Mouse (Mus musculus) MEL-GATA-1-ER (cell line): ENCODE results near the gene 1700030J22Rik.

ENCODE experiments used
- DNase-seq: peaks from one replicate; pipeline ENCODE4 v3.0.0-alpha.2; 2012; ENCODE audit warnings: low read depth; ENCODE audit errors: extremely low read depth

1700030J22Rik gene

DNA sequence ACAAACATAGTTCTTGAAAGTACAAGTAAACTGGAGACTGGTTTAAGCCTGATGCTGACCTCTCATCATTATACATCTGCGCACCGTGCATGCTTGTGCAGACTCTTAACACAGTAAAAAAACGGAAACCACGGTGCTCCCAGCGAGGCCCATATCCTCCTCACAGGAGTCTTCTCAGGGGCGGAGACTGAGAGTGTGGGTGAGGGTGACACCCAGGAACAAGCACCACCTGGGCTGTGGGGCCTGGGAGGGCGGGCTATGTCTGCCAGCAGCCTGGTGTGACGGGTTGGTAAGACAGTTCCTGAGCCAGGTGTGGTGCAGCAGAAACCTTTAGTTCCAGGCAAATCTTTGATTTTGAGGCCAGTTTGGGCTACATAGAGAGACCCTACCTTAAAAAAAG is 26.3 kb downstream of the 1700030J22Rik start:
- no peak for DNase-seq

DNA sequence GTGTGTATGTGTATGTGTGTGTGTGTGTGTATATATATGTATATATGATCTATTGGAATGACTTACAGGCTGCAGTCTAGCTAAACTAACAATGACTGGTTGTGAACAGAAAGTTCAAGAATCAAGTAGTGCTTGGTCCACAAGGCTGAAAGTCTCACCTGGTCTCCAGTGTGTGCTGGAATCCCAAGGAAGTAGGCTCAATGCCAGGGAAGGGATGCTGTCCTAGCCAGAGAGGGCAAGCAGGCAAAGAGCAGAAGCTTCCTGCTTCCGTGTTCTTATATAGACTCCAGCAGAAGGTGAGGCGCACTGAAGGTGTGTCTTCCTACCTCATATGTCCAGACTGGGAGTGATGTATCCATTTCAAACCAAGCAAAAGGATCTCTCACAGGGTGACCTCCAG is 27.0 kb downstream of the 1700030J22Rik start:
- no peak for DNase-seq

DNA sequence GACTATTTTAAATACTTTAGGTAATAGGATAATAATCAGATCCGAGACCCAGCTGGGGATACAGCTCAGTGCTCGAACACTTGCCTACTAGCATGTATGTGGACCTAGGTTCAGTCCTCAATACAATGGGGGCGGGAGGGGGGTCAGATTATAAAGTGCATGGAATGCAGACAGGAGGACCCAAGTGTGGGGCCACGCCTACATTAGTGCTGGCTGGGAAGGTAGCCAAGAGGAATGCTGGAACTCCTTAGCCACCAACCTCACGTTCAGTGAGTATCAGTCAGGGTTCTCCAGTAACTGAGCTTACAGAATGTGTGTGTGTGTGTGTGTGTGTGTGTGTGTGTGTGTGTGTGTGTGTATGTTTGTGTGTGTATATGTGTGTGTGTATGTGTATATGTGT is 27.4 kb downstream of the 1700030J22Rik start:
- no peak for DNase-seq

DNA sequence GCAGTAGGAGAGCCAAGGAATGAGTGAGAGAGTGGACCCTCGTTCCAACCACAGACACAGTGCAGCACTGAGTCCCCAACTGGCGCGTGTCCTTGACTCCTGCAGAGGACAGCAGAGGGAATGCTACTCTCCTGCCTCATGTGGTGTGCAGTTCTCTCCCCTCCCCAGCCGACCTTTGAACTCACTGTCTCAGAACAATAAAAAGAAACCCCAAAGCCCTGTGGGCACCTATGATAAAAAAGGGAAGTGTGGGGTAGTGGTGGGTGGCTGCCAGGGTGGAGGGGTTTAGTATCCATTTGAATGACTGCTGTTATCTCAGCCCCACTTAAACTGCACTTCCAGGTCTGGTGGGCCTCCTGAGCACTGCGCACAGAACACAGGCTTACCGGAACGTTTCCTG is 31.2 kb downstream of the 1700030J22Rik start:
- peak; percentile 63 for DNase-seq

DNA sequence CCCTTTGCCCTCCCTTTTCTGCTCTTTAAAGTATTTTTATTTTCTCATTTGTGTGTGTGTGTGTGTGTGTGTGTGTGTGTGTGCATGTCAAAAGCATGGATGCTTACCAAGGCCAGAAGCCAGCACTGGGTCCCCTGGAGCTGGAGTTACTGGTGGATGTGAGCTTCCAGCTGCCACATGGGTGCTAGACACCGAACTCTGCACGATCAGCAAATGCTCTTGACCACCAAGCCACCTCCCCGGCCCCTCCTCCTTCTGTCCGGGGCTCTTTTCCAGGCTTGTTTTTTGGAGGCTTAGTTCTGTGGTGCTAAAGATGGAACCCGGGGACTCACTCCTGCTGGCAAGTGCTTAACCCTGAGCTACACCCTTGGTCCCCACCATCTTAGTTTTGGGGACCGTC is 31.9 kb downstream of the 1700030J22Rik start:
- no peak for DNase-seq

DNA sequence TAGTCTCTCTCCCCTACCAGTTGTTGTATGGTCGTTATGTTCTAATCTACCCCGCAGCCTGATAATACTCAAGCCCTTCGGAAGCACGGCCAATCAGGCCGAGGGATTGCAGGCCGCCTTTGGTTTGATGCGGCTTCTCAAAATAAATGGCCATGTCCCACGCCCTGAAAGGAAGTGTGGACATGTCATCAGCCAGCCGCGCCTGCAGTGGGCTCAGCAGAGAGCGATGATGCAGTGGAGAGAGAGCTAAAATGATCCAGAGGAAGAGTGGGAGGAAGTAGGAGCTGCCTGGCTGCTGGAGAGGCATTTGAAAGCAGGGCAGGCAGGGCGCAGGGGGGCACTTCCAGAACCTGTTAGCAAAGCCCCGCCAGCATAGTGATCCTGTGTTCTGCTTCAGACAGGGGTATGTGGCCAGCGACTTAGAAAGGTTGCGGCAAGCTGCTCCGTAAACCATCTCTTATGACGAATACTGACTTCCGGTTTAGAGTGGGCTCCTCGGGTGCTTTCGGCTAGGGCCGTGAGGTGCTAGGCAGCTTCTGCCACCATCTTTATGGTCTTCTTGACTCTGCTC is 32.4 kb downstream of the 1700030J22Rik start:
- DNase-seq: no peak

DNA sequence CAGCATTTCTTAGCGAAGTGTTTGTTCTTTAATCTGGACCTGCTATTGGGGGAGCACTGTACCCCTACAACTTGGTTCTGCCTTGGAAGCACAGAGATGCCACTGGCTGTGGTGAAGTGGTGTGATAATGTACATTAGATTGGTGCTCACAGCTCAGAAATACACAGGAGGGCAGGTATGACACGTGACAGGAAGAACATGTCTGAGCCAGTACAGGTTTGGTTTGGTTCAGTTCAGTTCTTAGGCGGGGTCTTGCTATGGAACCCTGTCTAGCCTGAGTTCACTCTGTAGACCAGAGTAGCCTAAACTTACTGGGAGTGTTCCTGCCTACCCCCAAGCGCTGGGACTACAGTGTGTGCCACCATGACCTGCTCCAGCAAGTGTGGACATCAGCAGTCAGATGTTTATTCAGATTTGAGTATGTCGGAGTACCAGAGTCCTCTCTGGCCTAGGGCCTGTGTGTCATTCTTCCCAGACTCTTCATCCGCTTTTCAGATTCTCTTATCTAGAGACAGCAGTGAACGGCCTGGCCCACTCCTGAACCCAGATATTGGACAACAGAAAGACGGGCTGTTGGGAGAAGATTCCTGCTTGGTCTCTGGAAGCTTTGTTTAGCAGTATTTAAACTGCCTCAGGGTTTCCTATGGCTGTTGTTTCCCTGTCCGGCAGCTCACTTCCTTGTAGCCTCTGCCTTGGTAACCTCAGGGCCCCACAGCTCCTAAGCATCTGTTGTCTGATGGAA is 33.4 kb downstream of the 1700030J22Rik start:
- DNase-seq: no peak

DNA sequence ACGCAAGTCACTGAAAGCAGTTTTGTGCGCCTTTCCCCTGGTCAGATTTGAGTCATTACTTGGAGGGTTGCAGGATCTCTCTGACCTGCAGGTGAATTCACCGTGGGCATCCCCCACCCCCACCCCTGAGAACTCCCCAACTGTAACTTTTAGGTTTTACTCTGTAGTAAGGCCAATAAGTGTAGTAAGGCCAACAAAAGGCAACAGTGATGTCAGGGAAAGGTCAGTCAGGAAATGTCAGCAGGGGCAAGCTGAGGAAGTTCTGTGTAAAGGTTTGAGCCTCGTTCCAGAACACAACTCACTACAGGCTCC is 34.4 kb downstream of the 1700030J22Rik start:
- DNase-seq: no peak

DNA sequence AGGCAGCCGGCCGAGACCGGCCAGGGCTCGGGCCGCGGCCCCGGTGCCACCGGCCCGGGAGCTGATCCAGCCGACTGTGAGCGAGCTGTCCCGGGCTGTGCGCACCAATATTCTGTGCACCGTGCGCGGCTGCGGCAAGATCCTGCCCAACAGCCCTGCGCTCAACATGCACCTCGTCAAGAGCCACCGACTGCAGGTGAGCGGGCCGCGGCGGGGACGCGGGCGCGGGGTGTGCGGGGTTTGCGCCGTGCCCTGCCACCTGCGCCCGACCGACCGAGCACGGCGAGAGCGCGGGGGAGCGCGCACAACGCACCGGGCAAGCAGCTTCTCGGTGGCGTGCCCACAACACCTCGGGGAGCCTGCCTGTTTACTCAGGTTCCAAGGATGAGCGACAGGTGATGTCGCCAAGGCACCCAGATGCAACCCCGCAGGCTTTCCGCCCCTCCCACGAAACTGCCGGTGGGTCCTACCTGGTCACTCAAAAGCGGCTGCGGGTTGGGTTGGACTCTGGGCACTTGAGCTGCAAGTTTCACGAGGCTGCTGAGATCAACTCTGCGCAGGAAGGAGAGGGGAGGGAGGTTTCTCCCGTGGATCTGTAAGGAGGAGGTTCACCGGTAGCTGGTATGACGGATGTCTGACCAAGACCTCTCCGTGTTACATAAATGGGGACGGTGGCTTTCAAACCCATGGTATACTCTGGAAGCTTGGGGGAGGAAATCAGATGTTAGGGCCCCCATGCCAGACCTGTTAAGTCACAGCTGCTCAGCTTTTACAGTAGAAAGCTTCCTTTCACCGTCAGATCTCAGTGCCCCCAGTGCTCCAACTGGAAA is 35.0 kb downstream of the 1700030J22Rik start:
- DNase-seq: no peak

DNA sequence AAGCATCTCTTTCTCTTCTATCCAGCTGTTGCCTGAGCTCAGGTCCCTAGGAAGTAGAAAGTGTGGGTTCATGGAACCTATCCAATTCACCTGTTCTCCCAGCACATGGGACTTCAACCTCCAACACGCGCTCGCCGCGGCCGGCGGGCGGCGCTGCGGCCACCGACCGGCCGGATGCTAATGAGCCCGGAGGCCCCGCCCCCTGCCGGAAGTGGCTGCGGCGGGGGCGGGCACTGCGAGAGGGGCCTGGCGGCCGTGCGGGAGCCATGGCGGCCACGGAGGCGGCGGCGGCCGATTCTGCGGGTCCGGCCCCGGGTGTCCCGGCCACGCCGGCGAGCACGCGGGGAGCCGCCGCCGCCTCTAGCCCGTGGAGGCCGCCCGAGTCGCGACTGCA is 35.6 kb downstream of the 1700030J22Rik start, which contains the start of gene Atmin:
Gene Atmin, plus strand, starts transcription at position 233 of the 394 bp plus-strand sequence.
- no peak for DNase-seq

DNA sequence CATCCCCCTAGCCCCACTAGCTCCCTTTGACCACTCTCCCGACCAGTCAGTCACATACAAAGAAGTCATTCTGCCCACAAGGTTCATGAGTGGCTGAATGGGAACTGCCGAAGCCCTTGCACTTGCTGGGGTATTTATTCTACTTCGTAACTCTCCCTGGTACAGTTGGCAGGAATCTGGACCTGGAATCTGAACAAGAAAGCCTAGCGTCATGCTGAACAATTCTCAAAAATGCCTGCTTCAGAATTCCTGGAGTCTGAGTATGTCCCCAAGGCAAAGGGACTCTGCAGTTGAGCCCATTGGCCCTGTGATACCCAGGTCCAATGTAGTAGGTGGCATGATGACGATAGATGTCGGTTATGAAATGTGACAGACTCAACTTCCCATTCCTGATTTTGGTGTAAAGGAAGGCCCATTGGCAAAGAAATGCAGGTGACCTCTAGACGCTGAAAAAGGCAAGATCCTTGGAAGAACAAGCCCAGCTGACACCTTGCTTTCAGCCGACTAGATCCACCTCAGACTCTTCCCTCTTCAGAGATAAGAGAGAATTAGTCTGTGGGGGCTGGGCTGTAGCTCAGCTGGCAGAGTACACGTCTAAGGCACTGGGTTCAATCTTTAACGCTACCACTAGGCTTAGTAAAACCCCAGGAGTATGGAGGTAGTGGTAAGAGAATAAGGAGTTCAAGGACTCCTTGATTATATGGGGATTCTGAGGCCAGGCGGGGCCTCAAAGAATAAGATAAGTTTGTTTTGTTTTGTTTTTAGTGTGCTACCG is 36.3 kb downstream of the 1700030J22Rik start:
- DNase-seq: no peak

DNA sequence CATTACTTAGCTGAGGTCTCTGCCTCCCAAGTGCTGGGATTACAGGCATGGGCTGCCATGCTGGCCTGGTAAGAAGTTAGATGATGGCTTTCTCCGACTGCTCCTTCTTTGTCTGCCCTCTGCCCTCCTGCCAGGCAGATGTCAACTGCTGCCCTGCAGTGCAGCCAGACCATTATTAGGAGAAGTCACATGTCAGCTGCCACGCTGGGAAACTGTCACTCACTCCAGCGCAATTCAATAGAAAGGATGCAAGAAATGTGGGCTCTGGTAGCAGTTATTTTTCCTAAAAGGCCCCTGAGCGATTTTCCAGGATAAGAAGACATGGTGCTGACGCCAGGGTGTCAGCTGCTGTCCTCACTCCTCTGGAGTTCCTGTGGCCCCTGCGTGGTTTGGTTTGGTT is 43.3 kb downstream of the 1700030J22Rik start:
- DNase-seq: no peak

DNA sequence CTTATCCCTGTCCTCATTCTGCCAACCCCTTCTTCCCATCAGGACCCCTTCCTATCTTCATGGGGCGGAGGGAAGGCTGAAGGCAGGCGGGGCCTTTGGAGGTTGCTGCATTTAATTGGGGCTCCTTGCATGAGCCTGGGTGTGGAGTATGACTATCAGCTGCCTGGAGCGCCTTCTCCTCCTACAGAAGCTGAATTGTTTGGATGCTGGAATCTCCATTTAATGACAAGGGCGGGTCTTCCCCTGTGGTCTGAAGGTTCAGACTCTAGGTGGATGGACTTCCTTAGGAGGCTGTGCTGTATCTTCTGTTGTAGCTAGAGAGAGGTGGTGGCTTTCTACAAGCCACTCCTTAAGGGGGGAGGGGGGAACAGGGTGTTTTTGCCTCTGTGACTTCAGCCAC is 43.8 kb downstream of the 1700030J22Rik start:
- DNase-seq: no peak

DNA sequence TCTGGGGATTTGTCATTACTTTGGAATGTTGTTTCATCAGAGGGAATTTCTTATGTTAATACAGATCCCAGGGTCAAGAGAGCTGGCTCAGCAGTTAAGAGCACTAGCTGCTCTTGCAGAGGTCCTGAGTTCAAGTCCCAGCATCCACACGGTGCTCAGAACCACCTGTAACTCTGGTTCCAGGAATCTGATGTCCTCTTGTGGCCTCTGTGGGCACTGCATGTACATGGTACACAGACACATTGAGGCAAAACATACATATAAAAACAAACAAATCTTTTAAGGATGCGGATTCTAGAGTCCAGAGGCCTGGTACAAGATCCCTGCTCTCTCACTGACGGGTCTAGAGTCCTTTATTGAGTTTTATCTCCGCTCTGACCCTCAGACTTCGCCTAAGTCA is 50.2 kb downstream of the 1700030J22Rik start:
- no peak for DNase-seq

DNA sequence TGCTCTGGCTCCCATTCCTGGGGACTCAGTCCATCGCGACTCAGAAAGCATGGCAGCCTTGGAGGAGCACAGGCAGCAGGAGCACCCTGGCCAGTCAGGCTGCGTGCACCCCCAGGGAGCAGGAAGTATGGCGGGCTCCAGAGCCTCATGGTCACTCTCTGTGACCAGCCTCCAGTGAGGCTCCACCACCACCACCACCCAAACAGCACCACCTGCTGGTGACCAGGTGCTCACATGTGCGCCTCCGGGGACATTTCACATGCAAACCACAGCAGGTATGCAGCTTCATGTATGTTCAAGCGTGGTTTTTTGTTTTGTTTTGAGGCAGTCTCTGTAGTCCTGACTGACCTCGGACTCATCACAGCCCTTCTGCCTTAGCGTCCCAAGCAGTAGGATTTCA is 50.9 kb downstream of the 1700030J22Rik start:
- DNase-seq: no peak

DNA sequence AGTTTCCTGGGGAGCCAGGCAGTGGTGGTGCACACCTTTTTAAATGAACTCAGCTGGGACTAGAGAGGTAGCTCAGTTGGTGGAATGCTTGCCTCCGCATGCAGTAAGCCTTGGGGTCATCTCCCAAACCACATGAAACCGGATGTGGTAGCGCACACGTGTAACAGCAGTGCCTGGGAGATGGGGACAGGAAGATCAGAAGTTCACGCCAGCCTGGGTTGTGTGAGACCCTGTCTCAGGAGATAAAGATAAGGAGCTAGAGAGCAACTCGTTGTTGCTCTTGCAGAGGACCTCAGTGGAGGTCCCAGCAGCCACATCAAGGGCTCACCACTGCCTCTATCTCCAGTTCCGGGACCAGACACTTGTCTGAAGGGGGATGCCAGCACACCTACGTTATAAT is 55.2 kb downstream of the 1700030J22Rik start:
- peak; percentile 70 for DNase-seq

DNA sequence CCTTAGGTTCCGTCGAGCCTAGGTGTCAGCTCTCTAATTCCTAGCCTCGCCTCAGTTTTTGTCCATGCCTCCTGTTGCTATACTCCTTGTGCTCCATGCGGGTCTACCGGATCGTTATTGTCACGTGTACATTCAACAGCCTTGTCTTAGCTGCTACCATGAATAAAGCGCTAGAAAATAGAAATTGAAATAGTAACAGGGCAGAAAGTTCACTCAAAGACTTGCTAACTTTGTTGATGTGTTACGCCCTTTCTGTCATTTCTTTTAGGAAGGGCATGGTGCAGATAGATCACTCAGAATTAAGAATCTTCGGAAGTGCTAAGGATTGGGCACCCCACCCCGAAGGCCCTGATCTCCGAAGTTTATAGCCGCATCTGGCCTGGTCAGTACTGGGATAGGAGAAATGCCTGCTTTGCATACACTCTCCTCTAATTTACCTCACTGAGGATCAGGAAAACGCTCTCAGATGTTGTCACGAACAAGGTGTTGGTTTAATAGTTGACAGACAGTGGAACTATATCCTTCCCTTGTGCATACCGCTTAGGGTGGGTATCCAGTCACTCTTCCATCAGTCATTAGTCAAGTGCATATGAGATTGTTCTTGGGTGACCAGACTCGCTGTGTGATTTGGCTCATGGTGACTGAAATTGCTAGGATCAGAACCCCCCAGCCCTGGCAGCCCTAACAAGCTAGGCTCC is 56.5 kb downstream of the 1700030J22Rik start:
- DNase-seq: no peak

DNA sequence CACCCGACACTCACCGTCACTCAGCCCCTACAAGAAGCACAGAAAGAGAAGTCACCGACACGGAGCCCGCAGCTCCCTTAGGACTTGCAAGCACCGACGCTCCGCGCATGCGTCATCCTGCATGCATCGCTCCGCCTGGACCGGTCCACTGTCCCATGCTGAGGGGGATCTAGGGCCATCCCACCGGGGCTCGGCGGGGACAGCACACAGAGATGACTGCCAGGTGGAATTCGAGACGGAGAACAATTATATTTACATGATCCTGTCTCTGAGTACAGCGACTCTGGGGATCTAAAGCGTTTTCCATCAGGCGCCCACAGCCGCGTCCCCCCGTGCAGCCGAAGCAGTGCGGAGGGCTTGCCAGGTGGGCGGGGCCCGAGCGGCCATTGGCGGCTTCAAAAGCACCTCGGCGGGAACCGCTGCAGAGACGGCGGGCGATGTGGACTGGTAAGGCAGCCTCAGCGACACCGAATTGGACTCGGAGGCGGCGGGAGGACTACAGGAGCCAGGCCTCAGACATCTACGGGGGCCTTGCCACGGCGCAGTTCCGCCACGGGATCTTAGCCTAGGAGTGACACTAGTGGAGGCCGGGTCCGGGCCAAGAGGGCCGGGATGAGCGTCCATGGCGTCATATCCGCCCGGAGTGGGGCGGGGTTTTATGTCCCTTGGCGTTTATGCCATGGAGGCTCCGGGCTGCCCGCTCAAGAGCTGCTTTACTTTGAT is 57.3 kb downstream of the 1700030J22Rik start, which contains the start of the genes Cmc2 and Cenpn:
Gene Cmc2, minus strand, starts transcription at position 119 of the 723 bp plus-strand sequence.
Gene Cenpn, plus strand, starts transcription at position 394 of the 723 bp plus-strand sequence.
- DNase-seq: peak; percentile 83

DNA sequence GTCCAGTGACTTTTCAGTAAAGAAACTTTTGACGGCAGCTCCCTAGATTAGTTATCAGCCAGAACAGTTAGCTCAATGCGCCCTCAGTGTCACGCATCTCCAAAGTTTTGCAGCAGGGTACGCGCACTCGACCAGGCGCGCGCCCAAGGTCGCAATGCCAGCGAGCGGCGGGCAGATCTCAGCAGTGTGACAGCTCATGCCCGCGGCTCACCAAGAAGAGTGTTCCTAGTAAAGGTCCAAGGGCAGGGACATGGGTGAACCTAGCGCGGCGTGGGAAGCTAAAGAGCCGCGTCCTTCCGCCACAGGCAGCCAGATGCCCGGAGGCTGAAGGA is 57.8 kb downstream of the 1700030J22Rik start:
- DNase-seq: no peak
